Mouse (Mus musculus) testis, adult 10 weeks (tissue): ENCODE data around the gene Zfp426. TPM values are rescaled to one million over a fixed set of nuclear protein-coding genes. Genes with fewer than 3 reads are reported as not detected.

Experiments
- polyA plus RNA-seq: library from polyadenylated mRNA; stranded (reverse); fragments of 350-450 nt; fragmentation: Illumina TruSeq; extraction: RNeasy Lipid Tissue Mini Kit (QIAGEN cat#74804); gene quantifications from one replicate; pipeline ENCODE4 v1.2.3, GENCODE M21; 2014; ENCODE audit warnings: low read depth, low replicate concordance

The Zfp426 gene
- 54.1 TPM for polyA plus RNA-seq

DNA sequence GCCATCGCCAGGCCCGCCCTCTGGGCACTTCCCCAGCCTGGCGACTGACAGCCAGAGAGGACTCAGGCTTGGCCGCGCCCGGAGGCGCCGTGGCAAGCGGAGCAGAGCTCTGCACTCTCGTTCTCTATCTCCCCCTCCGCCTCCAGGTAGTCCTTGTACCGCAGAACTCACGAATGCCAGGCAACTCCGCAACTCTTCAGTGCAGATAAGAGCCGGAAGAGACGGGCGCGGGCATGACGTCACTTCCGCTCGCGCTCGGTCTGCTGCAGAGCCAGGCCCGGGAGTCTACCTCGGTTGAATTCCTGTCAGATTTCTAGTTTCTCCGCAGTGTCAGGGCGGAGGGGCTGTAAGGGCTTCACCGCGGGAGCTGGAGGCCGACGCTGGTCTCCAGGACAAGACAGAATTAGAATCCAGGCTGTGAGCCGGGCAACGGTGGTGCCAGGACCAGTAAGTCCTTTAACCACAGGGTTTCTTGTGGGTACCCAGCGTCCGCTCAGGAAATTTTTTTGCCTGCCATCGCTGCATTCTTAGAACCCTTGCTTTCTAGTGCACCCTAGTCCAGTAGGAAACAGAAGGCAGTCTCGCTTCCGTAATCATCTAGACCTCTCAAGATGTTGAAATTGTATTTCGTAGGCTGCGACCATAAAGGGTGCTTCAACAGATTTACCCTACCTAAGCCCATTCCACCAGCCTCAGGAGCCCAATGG lies at the start of gene Zfp426:
Gene Zfp426, minus strand, starts transcription at position 220 of the 707 bp plus-strand sequence.

DNA sequence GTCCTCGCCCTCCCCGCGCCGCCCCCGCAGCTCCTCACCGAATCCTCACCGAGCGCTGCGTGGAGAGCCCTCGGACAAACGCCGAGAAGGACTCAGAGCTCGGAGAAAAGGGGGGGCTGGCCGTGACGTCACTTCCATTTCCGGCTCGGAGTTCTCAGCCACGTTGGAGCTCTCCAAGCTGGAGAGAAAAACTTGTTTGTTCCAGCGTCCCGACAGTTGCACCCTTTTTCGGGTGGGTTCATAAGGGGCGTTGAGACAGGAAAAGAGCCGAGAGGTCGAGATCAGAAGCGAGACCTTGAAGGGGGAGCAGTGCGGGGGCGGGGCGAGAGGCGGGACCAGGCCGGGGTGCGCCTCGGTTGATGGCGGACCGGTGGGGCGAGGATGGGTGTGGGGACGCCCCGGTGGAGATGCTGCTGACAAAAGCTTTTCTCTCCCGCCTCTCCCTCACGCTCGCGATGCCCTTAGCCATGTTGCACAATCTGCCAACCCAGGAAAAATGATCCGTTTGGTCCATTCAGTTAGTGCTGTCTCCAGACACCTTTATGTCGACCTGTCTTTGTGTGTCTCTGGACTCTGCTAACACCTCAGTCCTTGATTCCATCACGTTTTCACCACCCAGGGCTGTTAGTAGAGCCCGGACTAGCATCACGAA lies 28.9 kb upstream of the Zfp426 start, which contains the start of gene Zfp266:
Gene Zfp266, minus strand, starts transcription at position 112 of the 652 bp plus-strand sequence.

DNA sequence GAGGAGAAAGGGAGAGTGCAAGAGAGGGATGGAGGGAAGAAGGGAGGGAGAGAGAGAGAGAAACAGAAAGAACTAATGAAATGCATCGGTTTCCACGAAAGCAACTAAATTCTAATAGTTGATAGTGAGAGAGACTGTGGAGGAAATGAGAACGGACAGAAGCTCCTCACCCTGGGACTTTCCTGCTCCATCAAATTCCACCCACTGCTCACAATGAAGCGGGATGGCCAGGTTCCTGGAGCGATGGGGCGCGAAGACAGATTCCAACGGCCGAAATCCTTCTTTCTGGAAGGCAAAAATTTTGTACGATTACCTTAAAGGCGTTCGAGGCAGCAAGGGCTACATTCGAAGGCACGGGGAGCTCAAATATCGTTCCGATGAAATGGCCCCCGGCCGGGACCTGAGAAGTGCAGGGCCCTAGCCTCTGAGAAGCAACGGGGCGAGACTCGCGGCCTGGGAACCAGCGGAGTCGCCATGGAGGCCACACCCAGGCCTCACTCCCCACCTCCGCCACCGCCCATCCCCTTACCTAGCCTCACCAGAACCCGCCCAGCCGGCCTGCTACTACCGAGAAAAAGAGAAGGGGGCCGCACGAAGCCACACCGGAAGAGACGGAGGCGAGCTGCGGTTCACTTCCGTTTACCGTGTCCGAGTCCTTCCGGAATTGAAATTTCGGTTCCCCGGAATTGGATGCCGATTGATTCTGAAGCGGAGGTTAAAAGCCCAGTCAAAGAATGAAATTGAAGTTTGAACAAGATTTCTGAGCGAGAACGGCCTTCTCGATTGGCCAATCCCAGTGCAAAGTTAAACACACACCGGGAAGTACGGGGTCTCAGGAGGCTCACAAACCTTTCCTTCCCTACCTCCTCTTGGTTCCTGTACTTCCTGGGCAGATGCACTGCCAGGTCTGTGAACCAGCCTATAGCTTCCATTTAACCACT lies 32.9 kb downstream of the Zfp426 start, which contains the start of gene Zfp26:
Gene Zfp26, minus strand, starts transcription at position 786 of the 941 bp plus-strand sequence.

Other genes with a start within 250 kb of the Zfp426 start
- 0.91 TPM for gene Olfr39, start 210.4 kb downstream of the Zfp426 start, polyA plus RNA-seq
- 0.57 TPM for gene Olfr873, start 194.2 kb downstream of the Zfp426 start, polyA plus RNA-seq
- gene Olfr18, start 156.7 kb downstream of the Zfp426 start, polyA plus RNA-seq: not detected
- gene Zfp560, start 107.6 kb downstream of the Zfp426 start, polyA plus RNA-seq: 48.6 TPM
- gene Zfp26, start 32.6 kb downstream of the Zfp426 start, polyA plus RNA-seq: 16.9 TPM
- 16.7 TPM for gene Zfp266, start 28.7 kb upstream of the Zfp426 start, polyA plus RNA-seq
- gene Zfp846, start 88.5 kb upstream of the Zfp426 start, polyA plus RNA-seq: 15.8 TPM
- 65.6 TPM for gene Ubl5, start 150.1 kb upstream of the Zfp426 start, polyA plus RNA-seq
- gene Fbxl12, start 152.0 kb upstream of the Zfp426 start, polyA plus RNA-seq: 13.0 TPM
- 0.95 TPM for gene Pin1, start 159.3 kb upstream of the Zfp426 start, polyA plus RNA-seq